Mouse (Mus musculus) kidney, embryonic 14.5 days (tissue): ENCODE results near the gene Gm17655. TPM values are rescaled to one million over a fixed set of nuclear protein-coding genes. Genes with fewer than 3 reads are reported as not detected.

Source experiments
- polyA plus RNA-seq: library from polyadenylated mRNA; unstranded; fragments of >200 nt; fragmentation: Nextera tagmentation; extraction: Ambion mirVana; gene quantifications from 2 replicates; pipeline ENCODE4 v1.2.1, GENCODE M21; 2014

Gene Gm17655
- polyA plus RNA-seq, 1 experiment from 2014 or later = 5.3 TPM

Other genes starting within 250 kb of the Gm17655 start
- 0.88 and 0.94 TPM in 2 replicates for gene Gm15446, start 149.1 kb downstream of the Gm17655 start, polyA plus RNA-seq
- 28.5 and 29.6 TPM in 2 replicates for gene Zfp932, start 76.0 kb downstream of the Gm17655 start, polyA plus RNA-seq
- gene Gm35315, start 21.9 kb upstream of the Gm17655 start, polyA plus RNA-seq = 1.5 and 1.6 TPM in 2 replicates
- gene Plcxd1, start 27.5 kb upstream of the Gm17655 start, polyA plus RNA-seq = 1.2 and 1.4 TPM in 2 replicates
- 32.1 and 32.5 TPM in 2 replicates for gene Gtpbp6, start 35.7 kb upstream of the Gm17655 start, polyA plus RNA-seq
- gene Zfp605, start 37.6 kb upstream of the Gm17655 start, polyA plus RNA-seq = 5.2 and 6.1 TPM in 2 replicates
- gene Chfr, start 63.3 kb upstream of the Gm17655 start, polyA plus RNA-seq = 28.6 and 40.8 TPM in 2 replicates
- 11.7 and 22.6 TPM in 2 replicates for gene Golga3, start 104.2 kb upstream of the Gm17655 start, polyA plus RNA-seq
- 33.2 and 43.1 TPM in 2 replicates for gene Ankle2, start 158.5 kb upstream of the Gm17655 start, polyA plus RNA-seq
- 64.1 and 85.2 TPM in 2 replicates for gene Pgam5, start 197.4 kb upstream of the Gm17655 start, polyA plus RNA-seq
- 14.1 and 16.4 TPM in 2 replicates for gene Pxmp2, start 213.7 kb upstream of the Gm17655 start, polyA plus RNA-seq
- gene Pole, start 213.8 kb upstream of the Gm17655 start, polyA plus RNA-seq = 35.1 and 40.0 TPM in 2 replicates